Mouse (Mus musculus) neural tube, embryonic 10.5 days (tissue): Measurements from ENCODE around the gene Calcoco2.
"Not testable (repeated sequence)": the region's sequence is repeated elsewhere in the genome, so short reads cannot be mapped to it uniquely, and the experiment has no call there.

Experiments
- DNase-seq: peaks from one replicate; pipeline ENCODE4 v3.0.0-alpha.2; 2017; ENCODE audit warnings: low spot score; ENCODE audit errors: extremely low spot score

Calcoco2 gene

DNA sequence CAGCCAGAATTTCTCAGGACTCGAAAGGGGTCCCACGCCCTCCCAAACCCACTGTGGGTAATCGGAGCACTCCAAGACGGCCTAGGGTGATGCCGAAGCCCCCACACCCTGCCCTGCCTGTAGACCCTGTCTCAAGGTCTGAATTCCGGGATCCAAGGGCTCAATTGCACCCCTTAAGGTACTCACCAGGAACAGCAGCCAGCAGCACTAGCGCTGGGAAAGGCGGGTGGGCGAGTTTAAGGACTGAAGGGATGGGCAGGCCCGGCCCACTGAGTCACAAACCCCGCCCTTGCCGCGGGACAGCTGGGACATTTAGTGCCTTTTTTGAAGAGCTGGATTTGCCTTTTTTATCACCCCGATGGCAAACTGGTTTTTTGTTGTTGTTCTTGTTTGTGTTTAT, at the start of gene Calcoco2:
Calcoco2 (minus strand) TSS at position 214 of the 400 bp plus-strand sequence.
- no peak for DNase-seq

DNA sequence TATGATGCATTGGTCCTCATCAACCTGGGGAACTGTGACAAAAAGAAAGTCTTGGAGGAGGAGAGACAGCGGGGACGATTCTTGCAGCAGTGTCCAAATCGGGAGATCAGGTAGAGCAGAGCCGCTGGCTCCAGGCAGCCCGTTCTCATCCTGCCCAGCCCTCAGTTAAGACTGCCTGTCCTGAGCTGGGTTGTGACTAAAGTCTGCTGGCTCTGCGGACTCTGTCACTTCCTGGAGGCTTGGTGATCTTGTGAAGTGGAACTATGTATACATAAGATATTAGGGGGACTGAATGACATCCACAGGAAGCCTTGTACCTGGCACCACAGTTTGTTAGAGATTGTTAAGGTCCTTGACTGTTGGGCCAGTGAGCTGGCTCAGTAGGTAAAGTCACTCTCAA, 35.7 kb upstream of the Calcoco2 start:
- DNase-seq, result no peak

- DNase-seq, result peak; percentile 79
These were observed 34.0 kb upstream of the Calcoco2 start for GRCm38 (mm10) chr11:96145622-96146270.

DNA sequence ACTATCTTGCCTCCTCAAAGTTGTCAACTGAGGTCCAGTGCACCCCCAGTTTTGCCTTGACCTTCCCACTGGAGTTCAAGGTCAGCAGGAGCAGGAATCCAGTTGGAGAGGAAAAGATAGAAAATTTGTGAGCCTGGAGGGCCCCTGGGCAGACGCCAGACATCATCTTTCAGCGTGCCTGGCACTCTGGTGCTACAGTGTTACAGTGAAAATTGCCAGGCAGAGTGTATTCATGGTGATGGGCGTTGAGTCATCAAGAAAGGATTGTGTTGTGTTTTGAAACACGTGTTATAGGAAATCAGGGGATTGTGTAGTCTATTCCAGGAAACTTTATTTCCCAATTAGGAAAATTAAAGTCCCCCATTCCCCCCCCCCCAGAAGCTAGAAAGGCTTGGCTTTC, 32.0 kb upstream of the Calcoco2 start:
- no peak for DNase-seq

DNA sequence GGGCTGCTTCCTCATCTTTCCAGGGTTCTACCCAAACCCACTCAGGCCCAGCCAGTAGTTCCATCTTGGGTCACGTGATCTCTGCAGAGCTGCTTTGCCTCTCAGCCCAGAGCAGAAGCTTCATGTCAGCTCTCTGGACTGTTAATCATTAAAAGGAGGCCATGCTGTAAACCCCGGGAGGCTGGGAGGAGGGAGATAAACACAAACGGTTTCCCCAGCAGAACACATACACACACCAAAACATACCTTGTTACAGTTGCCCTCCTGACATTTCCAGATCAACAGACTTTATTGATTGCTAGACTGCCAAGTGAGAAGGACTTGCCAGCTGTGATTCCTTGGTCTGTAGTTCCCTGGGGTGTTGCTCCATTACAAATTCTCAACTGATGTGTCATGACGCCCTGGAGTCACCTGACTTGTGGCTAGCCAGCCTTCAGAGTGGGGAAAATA, 29.0 kb upstream of the Calcoco2 start:
- no peak for DNase-seq

DNA sequence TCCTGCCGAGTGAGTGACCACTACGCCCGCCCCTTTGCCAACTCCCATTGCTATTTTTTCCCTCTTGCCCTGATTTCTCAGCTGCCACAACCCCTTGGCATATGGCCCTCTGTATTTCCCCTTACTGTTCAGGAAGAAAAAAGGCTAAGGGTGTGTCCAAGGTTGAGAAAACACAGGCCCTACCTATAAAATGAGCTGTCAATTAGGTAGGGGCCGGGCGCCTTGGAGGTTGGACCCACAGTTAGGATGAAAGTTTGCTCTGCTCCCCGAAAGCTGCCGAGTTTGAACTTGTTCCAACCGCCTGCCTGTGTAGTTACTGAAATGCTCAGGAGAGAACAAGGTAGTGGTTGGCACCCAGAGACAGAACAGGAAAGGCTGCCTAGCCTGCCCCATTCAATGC, 24.1 kb upstream of the Calcoco2 start:
- DNase-seq, result no peak

- DNase-seq, result peak; percentile 69
These were observed 21.6 kb upstream of the Calcoco2 start, which contains the start of gene Ttll6 for GRCm38 (mm10) chr11:96133239-96133865. TSS of gene Ttll6 (plus strand) at chr11:96133786.

- no peak for DNase-seq
These were observed 18.8 kb upstream of the Calcoco2 start for GRCm38 (mm10) chr11:96130606-96131005.

GRCm38 (mm10) chr11:96124052-96124914, 12.5 kb upstream of the Calcoco2 start:
- peak; percentile 56 for DNase-seq

GRCm38 (mm10) chr11:96122806-96123205, 11.0 kb upstream of the Calcoco2 start:
- not testable (repeated sequence) for DNase-seq

DNA sequence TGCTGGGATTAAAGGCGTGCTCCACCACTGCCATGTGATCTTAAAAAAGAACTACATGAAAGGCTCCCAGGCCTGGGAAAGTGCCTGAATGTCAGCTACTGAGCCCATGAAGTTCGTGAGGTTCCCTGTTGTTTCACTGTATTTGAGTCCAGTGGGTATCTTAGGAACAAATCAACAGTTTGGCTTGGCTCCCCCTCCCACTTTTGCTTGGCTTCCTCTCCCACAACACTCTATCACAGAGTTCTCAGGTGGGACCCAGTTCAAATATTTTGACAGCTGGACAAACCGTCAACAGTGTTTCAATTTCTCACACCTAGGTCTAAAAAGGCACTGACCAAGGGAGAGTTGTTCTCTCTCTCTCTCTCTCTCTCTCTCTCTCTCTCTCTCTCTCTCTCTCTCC, 7.6 kb upstream of the Calcoco2 start:
- no peak for DNase-seq

- not testable (repeated sequence) for DNase-seq
These were observed 5.2 kb upstream of the Calcoco2 start for GRCm38 (mm10) chr11:96116925-96117324.

GRCm38 (mm10) chr11:96116116-96116515, 4.4 kb upstream of the Calcoco2 start:
- DNase-seq, result no peak

DNA sequence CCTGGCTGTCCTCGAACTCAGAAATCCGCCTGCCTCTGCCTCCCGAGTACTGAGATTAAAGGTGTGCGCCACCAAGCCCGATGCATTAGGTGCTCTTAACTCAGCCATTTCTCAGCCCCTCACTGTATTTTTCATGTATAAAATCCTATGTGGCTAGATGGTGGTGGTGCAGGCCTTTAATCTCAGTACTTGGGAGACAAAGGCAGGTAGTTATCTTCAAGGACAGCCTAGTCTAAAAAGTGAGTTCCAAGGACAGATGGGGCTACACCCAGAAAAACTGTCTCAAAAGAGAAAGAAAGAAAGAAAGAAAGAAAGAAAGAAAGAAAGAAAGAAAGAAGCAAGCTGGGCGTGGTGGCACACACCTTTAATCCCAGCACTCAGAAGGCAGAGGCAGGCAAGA, 3.7 kb upstream of the Calcoco2 start:
- no peak for DNase-seq

DNA sequence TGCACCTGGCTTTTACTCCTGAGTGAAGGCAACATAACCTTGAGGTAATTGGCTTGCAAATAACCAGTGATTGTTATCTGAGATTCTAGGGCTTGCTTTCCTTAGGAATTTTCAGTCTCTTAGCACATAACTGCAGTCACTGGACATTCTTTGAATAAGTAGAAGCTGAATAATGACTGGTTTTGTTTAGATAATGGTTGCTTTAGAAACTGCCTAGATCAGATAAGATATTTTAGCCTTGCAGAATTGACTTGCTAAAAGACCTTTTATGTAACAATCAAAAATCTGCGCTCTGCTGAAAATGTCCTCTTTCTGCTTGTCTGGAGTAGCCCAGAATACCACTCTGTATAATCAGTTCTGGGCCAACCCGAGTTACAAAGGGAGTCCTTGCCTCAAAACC, 2.3 kb upstream of the Calcoco2 start:
- no peak for DNase-seq

- DNase-seq, result not testable (repeated sequence)
These were observed 814 bp downstream of the Calcoco2 start for GRCm38 (mm10) chr11:96110950-96111349.

DNA sequence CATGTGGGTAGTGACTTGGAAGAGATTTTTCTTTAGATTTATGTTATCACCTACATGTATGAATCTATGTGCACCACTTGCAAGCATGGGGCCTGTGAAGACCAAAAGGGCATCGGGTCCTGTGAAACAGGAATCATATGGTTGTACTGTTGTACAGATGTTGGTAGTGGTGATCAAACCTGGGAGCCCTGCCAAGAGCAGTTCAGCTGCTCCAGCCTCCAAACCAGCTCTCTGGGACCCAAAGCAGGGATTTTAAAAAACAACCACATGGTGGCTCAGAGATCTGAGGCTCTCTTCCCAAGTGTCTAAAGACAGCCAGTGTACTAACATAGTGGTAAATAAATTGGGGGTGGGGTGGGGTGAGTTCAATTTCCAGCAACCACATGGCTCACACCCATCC, 3.4 kb downstream of the Calcoco2 start:
- no peak for DNase-seq

- peak; percentile 55 for DNase-seq
These were observed 18.4 kb downstream of the Calcoco2 start for GRCm38 (mm10) chr11:96093361-96093760.

DNA sequence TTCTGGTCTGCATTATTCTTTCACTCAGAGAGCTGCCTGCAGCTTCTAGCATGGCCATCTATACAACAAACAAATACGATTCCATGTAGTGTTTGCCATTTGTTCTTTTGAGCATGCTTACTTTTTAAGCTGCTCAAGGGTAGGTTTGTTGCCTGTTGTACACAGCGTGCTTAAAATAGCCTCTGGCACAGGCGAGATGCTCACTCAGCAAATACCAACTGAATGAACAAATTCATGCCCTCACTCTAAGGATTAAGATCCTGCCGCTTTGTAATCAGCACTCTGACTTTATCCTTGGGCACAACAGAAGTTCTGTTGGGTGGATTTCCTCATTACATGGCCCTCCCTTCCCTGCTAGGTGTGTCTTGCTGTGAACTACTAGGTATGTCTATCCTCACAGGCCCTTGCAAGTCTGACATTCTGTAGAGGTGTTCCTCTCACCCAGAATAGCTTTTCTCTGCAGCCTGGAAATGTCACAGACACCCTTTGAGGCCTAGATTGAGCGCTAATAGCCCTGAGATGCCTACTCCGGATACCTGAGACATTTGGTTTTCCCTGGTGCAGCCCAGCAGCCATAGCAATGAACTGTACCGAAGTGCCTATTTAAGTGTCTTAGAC, 19.0 kb downstream of the Calcoco2 start:
- peak; percentile 16 for DNase-seq

DNA sequence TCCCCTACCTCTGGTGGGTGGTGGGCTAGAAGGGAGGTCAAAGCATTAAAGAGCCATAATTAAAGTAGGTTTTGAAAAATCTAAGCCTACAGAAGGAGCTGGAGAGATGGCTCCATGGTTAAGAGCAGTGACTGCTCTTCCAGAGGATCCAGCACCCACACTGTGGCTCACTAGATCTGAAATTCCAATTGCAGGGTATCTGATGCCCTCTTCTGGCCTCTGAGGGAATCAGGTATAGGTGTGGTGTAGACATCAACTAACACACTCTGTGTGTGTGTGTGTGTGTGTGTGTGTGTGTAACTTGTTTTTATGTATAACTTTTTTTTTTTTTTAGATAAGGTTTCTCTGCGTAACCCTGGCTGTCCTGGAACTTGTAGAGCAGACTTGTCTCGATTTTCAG, 20.7 kb downstream of the Calcoco2 start:
- no peak for DNase-seq

DNA sequence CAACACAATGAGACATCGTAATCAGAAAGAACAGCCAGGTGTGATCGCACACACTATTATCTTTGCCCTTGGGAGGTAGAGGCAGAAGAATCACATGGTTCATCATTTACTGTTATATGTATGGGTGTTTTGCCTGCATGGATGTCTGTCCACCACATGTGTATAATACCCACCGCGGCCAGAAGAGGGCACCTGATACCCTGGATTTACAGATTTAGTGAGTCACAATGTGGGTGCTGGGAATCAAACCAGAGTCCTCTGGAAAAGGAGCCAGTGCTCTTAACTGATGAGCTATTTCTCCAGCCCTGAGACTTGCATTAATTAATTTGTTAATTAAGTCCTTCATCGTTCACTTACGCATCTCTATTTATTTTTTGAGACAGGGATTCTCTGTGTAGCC, 23.8 kb downstream of the Calcoco2 start:
- no peak for DNase-seq

DNA sequence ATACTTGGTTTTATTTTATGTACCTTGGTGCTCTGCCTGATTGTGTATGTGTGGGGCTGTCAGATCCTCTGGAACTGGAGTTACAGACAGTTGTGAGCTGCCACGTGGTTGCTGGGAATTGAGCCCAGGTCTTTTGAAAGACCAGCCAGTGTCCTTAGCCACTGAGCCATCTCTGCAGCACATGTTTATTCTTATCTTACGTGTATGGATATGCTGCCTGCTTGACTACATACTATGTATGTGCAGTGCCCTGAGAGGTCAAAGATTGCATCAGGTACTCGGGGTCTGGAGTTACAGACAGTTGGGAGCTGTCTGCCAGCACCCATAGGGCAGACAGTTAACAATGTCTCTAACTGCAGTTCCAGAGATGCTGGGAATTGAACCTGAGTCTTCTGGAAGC, 29.1 kb downstream of the Calcoco2 start:
- DNase-seq, result no peak
